Mouse (Mus musculus) C2C12 (cell line): ENCODE results near the gene Ctcfl. TPM values are rescaled to one million over a fixed set of nuclear protein-coding genes. Genes with fewer than 3 reads are reported as not detected.

Experiments used
- H3K27me3 ChIP-seq: one replicate; pipeline ENCODE4 v1.6.1; 2011; ENCODE audit not compliant: control insufficient read depth, insufficient read depth, insufficient read length
- H3K36me3 ChIP-seq: one replicate; pipeline ENCODE4 v1.6.1; 2011; ENCODE audit not compliant: control insufficient read depth, insufficient read depth
- H3K4me3 ChIP-seq: one replicate; pipeline ENCODE4 v1.5.1; 2011; ENCODE audit warnings: mild to moderate bottlenecking, control low read depth; ENCODE audit not compliant: poor library complexity, insufficient read depth, severe bottlenecking
- H3K79me2 ChIP-seq: one replicate; pipeline ENCODE4 v1.6.1; 2011; ENCODE audit not compliant: control insufficient read depth, insufficient read depth
- H3K79me3 ChIP-seq: one replicate; pipeline ENCODE4 v1.6.1; 2011; ENCODE audit warnings: low read depth, control low read depth
- H3ac ChIP-seq: one replicate; pipeline ENCODE3; 2011; ENCODE audit warnings: low read depth; ENCODE audit not compliant: control insufficient read depth, insufficient read length
- CEBPB ChIP-seq: IDR thresholded peaks from one replicate; pipeline ENCODE4 v1.6.1; 2011; ENCODE audit warnings: low read depth, mild to moderate bottlenecking, control low read depth, moderate library complexity
- CTCF ChIP-seq: IDR thresholded peaks from one replicate; pipeline ENCODE4 v1.5.1; 2011; ENCODE audit not compliant: control insufficient read depth, insufficient read depth, insufficient read length
- FOSL1 ChIP-seq: IDR thresholded peaks from one replicate; pipeline ENCODE4 v1.8.0; 2011; ENCODE audit warnings: mild to moderate bottlenecking, low read length; ENCODE audit not compliant: poor library complexity, insufficient read depth, severe bottlenecking
- MAX ChIP-seq: IDR thresholded peaks from one replicate; pipeline ENCODE4 v1.6.1; 2011; ENCODE audit warnings: mild to moderate bottlenecking, control low read depth
- MYOD1 ChIP-seq: IDR thresholded peaks from one replicate; pipeline ENCODE4 v1.6.1; 2011; ENCODE audit warnings: low read depth; ENCODE audit not compliant: control insufficient read depth, insufficient read length
- MYOG ChIP-seq: IDR thresholded peaks from one replicate; pipeline ENCODE4 v1.6.1; 2011; ENCODE audit not compliant: control insufficient read depth, insufficient read length; ENCODE audit errors: extremely low read depth
- USF1 ChIP-seq: IDR thresholded peaks from one replicate; pipeline ENCODE4 v1.6.1; 2011; ENCODE audit warnings: low read depth, mild to moderate bottlenecking, control low read depth, moderate library complexity
- polyA plus RNA-seq: library from polyadenylated mRNA; unstranded; fragments of >200 nt; fragmentation: generic; extraction: Trizol; gene quantifications from one replicate; pipeline ENCODE4 v1.2.1, GENCODE M21; 2012; ENCODE audit warnings: missing spikeins

Ctcfl gene
- polyA plus RNA-seq, 1 experiment, result not detected

DNA sequence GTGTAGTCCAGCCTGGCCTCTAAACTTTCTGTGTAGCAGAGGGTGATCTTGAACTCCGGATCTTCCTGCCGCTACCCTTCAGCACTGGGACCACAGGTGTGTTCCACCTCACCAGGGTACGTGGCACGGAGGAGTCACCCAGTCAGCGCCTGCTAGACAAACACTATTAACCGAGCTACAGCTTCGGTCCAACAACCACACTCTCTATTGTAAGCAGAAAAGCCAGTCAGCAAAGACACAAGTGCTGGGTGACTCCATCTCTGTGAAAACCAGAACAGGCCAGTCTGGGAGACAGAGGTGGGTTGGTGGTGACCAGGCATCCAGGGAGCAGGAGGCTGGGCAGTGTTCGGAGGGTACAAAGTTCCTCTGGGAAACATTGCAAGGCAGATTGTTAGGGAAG lies 44.1 kb upstream of the Ctcfl start:
- Histone ChIP-seq H3ac (no peak overlapping the region), H3K79me2 (no peaks in the 10 kb centered on the region), H3K79me3 (no peaks in the 10 kb centered on the region), H3K27me3 (peaks cover 37% of the 10 kb centered on the region), H3K36me3 (no peaks in the 10 kb centered on the region), H3K4me3 (no peak overlapping the region)
- TF ChIP-seq USF1 (no peak), CEBPB (no peak), CTCF (no peak), FOSL1 (no peak), MYOD1 (no peak), MAX (no peak)

DNA sequence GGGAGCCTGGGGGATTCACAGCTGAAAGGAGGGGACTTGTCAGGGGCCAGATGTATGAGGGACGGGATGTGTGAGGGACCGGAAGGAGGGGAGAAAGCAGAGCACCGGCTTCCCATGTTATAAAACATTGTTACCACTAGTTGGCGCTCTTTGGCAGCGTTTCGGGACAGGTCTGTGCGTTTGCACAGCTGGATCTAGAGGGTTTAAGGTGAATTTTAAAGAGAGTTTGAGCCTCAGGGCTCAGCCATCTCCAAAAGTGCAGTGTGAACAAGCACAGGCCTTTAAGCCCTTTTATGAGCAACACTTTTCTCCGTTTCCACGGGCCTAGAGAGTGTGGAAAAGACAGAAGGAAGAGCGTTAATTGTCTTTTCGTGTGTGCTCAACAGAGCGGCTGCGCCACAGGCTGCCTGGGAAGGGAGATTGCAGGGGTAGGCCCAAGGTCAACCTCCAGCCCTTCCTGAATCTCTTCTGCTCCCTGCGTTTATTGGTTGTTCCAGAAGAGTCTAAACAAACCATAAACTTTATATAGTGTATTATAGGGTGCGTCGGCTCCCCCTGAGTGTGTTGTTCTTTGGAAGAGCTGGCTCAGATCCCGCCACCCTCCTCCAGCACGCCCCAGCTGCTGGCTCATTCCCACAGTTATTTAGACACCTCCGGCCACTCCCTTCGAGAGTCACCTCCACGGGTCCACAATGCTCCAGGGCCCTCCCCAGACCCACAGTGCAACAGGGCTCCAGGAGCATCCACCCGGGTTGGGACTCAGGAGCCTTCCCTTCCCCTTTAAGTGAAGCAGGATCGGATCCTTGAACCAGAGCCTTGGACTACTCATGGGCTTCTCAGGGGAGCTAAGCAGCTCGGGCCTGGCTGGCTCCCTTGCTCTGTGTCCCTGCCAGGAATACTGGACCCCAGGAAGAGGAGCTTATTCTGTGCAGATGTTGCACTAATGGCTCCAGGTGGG lies 40.3 kb upstream of the Ctcfl start:
- H3ac ChIP-seq, result no peak overlapping the region
- TF ChIP-seq MAX (no peak), FOSL1 (no peak), CTCF (peak; percentile 53)
- H3K79me3 ChIP-seq, result no peaks in the 10 kb centered on the region
- H3K79me2 ChIP-seq, result no peaks in the 10 kb centered on the region
- no peaks in the 10 kb centered on the region for H3K36me3 ChIP-seq
- peaks cover 37% of the 10 kb centered on the region for H3K27me3 ChIP-seq
- H3K4me3 ChIP-seq, result no peak overlapping the region

DNA sequence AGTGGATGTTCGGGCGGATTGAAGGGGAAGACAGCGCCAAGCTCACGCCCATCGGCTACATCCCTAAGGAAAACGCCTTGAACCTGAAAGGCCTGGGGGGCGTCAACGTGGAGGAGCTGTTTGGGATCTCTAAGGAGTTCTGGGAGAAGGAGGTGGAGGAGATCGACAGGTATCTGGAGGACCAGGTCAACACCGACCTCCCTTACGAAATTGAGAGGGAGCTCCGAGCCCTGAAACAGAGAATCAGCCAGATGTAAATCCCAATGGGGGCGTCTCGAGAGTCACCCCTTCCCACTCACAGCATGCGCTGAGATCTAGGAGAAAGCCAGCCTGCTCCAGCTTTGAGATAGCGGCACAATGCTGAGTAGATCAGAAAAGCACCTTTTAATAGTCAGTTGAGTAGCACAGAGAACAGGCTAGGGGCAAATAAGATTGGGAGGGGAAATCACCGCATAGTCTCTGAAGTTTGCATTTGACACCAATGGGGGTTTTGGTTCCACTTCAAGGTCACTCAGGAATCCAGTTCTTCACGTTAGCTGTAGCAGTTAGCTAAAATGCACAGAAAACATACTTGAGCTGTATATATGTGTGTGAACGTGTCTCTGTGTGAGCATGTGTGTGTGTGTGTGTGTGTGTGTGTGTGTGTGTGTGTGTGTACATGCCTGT lies 39.2 kb upstream of the Ctcfl start:
- Histone ChIP-seq H3K36me3 (no peaks in the 10 kb centered on the region), H3K27me3 (peaks cover 40% of the 10 kb centered on the region), H3K4me3 (no peak overlapping the region), H3ac (no peak overlapping the region), H3K79me2 (no peaks in the 10 kb centered on the region), H3K79me3 (no peaks in the 10 kb centered on the region)
- TF ChIP-seq USF1 (no peak), FOSL1 (no peak), CEBPB (no peak), MAX (no peak), CTCF (no peak), MYOD1 (no peak), MYOG (no peak)

DNA sequence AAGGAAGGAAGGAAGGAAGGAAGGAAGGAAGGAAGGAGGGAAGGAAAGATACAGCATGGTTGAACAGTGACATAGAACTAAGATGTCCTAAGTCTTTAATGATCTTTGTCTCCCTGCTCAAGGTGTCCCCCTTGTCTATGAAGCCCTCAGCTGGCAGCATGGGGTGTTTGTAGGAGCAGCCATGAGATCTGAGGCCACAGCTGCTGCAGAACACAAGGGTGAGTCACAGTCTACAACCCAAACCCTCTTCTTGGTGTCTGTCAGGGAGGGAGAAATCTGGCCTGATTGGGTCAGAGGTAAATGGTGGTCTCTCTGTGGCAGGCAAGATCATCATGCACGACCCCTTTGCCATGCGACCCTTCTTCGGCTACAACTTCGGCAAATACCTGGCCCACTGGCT lies 38.5 kb upstream of the Ctcfl start:
- Histone ChIP-seq H3ac (no peak overlapping the region), H3K79me3 (no peaks in the 10 kb centered on the region), H3K79me2 (no peaks in the 10 kb centered on the region), H3K4me3 (no peak overlapping the region), H3K27me3 (peaks cover 42% of the 10 kb centered on the region), H3K36me3 (no peaks in the 10 kb centered on the region)
- no peak for TF ChIP-seq MYOG
- no peak for TF ChIP-seq MAX
- TF ChIP-seq MYOD1, result no peak
- TF ChIP-seq CTCF, result no peak
- TF ChIP-seq USF1, result no peak
- no peak for TF ChIP-seq CEBPB
- TF ChIP-seq FOSL1, result no peak

DNA sequence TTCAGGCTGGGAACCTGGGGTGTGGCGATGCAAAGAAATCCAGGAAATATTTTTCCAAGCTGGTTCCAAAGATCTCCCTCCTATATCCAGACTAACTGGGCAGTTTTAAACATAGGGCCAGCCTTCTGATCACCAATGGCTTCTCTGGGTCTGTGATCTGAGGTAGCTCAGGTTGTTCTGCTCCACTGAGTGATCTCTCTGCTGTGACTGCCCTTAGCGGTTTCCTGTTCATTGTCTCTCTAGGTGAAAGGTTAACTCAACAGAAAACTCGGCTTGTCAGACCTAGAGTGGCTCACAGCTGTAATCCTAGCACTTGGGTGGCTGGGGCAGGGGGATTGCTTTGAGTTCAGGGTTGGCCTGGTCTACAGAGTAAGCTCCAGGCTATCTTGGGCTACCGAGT lies 38.1 kb upstream of the Ctcfl start:
- Histone ChIP-seq H3K4me3 (no peak overlapping the region), H3K79me2 (no peaks in the 10 kb centered on the region), H3ac (no peak overlapping the region), H3K27me3 (peaks cover 45% of the 10 kb centered on the region), H3K36me3 (no peaks in the 10 kb centered on the region), H3K79me3 (no peaks in the 10 kb centered on the region)
- TF ChIP-seq USF1 (no peak), CTCF (no peak), MYOG (no peak), MAX (no peak), CEBPB (no peak), FOSL1 (no peak), MYOD1 (no peak)
